Mouse (Mus musculus): ENCODE results near the gene Gm11172. TPM values are rescaled to one million over a fixed set of nuclear protein-coding genes. Genes with fewer than 3 reads are reported as not detected.

Gene Gm11172
- polyA plus RNA-seq (2017; shearing (Covaris generic)) = not detected

DNA sequence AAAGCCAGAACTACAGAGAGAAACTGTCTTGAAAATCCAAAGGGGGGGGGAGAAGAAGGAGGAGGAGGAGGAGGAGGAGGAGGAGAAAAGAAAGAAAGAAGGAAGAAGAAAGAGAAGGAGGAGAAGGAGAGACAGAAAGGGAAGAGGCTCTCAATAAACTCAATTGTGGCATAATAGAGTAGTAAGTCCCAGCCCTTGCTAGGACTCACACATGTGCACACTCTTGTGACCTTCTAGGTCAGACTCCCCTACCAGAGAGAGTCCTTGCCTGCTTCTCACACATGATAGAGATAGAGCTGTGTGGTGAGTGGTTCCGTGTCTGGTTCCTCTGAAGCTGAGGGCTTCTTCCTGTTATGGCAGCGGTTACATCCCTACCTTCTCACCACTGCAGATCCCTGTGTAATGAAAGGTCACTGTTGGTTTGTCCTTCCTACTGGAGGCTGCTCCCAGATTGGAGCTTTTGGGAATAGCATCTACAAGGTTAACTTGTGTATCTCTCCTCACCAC, at the start of gene Gm11172:
Gm11172 (plus strand) TSS at position 51 of the 507 bp plus-strand sequence.

GRCm38 (mm10) chr16:10785371-10786231, 27.1 kb upstream of the Gm11172 start, which contains the start of gene Socs1:
Socs1 (minus strand) TSS chr16:10785536.

DNA sequence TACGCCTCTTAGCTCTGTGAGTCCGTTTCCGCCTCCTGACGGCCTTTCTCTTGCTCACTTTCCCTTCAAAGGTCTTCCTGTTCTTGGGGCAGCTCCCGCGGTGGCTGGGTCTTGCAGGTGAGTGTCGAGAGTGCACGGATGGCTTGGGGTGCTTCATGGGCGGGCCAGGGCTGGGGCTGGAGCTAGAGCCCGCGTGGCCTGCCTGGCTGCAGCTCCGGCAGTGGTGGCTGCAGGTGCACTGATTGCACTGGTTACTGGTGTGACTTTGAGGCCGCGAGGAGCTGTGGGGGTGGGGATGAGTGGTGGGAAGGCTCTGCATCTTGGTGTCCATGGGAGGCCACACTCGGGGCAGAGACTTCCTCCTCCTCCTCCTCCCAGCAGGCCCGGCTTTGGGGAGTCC, 24.4 kb upstream of the Gm11172 start, which contains the start of gene Tnp2:
Tnp2 (minus strand) TSS at position 390 of the 400 bp plus-strand sequence.

GRCm38 (mm10) chr16:10790702-10791101, 22.0 kb upstream of the Gm11172 start, which contains the start of gene Prm3:
Prm3 (minus strand) TSS chr16:10790914.

GRCm38 (mm10) chr16:10796034-10796433, 16.7 kb upstream of the Gm11172 start, which contains the start of gene Prm2:
Prm2 (minus strand) TSS chr16:10796134.

GRCm38 (mm10) chr16:10805789-10806527, 6.8 kb upstream of the Gm11172 start, which contains the start of gene Prm1:
Prm1 (minus strand) TSS chr16:10805839.

GRCm38 (mm10) chr16:10834911-10835587, 22.3 kb downstream of the Gm11172 start, which contains the start of gene Rmi2:
Rmi2 (plus strand) TSS chr16:10835059.

Other genes with a start within 250 kb of the Gm11172 start
- 15.6 TPM for gene Socs1, start 27.4 kb upstream of the Gm11172 start, polyA plus RNA-seq (2017; shearing (Covaris generic))
- gene Tnp2, start 24.3 kb upstream of the Gm11172 start, polyA plus RNA-seq (2017; shearing (Covaris generic)) = 4.8 TPM
- not detected for gene Prm3, start 22.0 kb upstream of the Gm11172 start, polyA plus RNA-seq (2017; shearing (Covaris generic))
- gene Prm2, start 16.8 kb upstream of the Gm11172 start, polyA plus RNA-seq (2017; shearing (Covaris generic)) = 0.49 TPM
- gene Prm1, start 7.1 kb upstream of the Gm11172 start, polyA plus RNA-seq (2017; shearing (Covaris generic)) = 1.1 TPM
- 0.45 TPM for gene Rmi2, start 22.1 kb downstream of the Gm11172 start, polyA plus RNA-seq (2017; shearing (Covaris generic))
- gene Snn, start 248.0 kb downstream of the Gm11172 start, polyA plus RNA-seq (2017; shearing (Covaris generic)) = 2.3 TPM